Mouse (Mus musculus) small intestine, adult 2 months (tissue): ENCODE results near the gene Ufsp2. TPM values are rescaled to one million over a fixed set of nuclear protein-coding genes. Genes with fewer than 3 reads are reported as not detected.

Experiments used
- H3K27ac ChIP-seq: fragments of 200-500 bp; 2 replicates; pipeline ENCODE4 v1.5.1; 2012; ENCODE audit warnings: low read depth, low read length, control low read depth, inconsistent platforms; ENCODE audit not compliant: insufficient read depth
- H3K27me3 ChIP-seq: fragments of 200-500 bp; 2 replicates; pipeline ENCODE4 v1.6.1; 2012; ENCODE audit warnings: mild to moderate bottlenecking, moderate library complexity, low read length, inconsistent platforms; ENCODE audit not compliant: control insufficient read depth, insufficient read depth
- H3K36me3 ChIP-seq: fragments of 200-500 bp; 2 replicates; pipeline ENCODE4 v1.6.1; 2012; ENCODE audit warnings: mild to moderate bottlenecking, low read length, control low read depth, inconsistent platforms; ENCODE audit not compliant: control insufficient read depth, insufficient read depth
- H3K4me1 ChIP-seq: fragments of 200-500 bp; 2 replicates; pipeline ENCODE4 v1.6.1; 2012; ENCODE audit warnings: low read length, inconsistent platforms, mixed read lengths; ENCODE audit not compliant: control insufficient read depth, insufficient read depth, insufficient read length
- H3K4me3 ChIP-seq: fragments of 200-500 bp; 2 replicates; pipeline ENCODE4 v1.5.1; 2012; ENCODE audit warnings: low read depth, mild to moderate bottlenecking, control low read depth, inconsistent platforms, low read length, moderate library complexity
- CTCF ChIP-seq: fragments of 200-500 bp; IDR thresholded peaks from 2 replicates; pipeline ENCODE4 v1.5.1; 2012; ENCODE audit warnings: low read depth, mild to moderate bottlenecking, control low read depth, inconsistent platforms, low read length, moderate library complexity, mixed read lengths; ENCODE audit not compliant: insufficient replicate concordance, insufficient read length; ENCODE audit errors: extremely low read depth
- POLR2A ChIP-seq: fragments of 200-500 bp; IDR thresholded peaks from 2 replicates; pipeline ENCODE4 v1.6.1; 2012; ENCODE audit warnings: low read depth, mild to moderate bottlenecking, control low read depth, inconsistent platforms, low read length, moderate library complexity
- WGBS: fragments of 180-500 bp; shearing (Covaris S2); methylation state at CpG from one replicate; pipeline ENCODE4 v1.1.7; 2018; 5-methylcytosine and 5-hydroxymethylcytosine counted together
- polyA plus RNA-seq: library from polyadenylated mRNA; depleted of rRNA; stranded (reverse); fragments of >200 nt; gene quantifications from 2 replicates; pipeline ENCODE4 v1.2.3, GENCODE M21; 2012

Ufsp2 gene
- polyA plus RNA-seq, 1 experiment: 5.8 TPM

- WGBS: 30% methylated on average over 11 of the region's 11 CpGs
- Histone ChIP-seq H3K4me1 (peaks cover 3% of the 10 kb centered on the region; the same call in 1 of the 2 replicates), H3K27me3 (no peaks in the 10 kb centered on the region), H3K4me3 (peak overlapping the region; percentile 68), H3K27ac (peak overlapping the region; percentile 1; the same call in 1 of the 2 replicates), H3K36me3 (peaks cover 15% of the 10 kb centered on the region)
- TF ChIP-seq CTCF (no peak), POLR2A (no peak)
Measured at GRCm38 (mm10) chr8:45975837-45976468, 625 bp downstream of the Ufsp2 start.

DNA sequence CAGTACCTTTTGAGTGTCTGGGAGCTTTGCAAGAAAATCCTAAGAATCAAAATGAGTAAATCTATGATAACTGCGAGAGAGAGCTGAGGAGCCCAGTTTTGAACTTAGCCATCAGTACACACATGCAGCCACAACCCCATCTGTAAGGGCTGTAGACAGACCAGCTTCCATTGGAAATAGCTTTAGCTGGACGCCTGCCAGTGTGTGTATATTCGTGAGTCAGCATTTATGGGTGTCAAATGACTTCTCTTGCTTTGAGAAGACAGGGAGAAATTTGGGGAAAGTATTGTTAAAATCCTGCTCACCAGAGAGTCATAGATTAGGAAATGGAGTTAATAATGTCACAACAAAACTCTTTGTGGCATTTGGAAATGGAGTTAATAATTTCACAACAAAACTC, 11.3 kb downstream of the Ufsp2 start:
- H3K36me3 ChIP-seq: peaks cover 46% of the 10 kb centered on the region
- no peak overlapping the region for H3K4me3 ChIP-seq
- WGBS: 52% methylated on average over 3 of the region's 3 CpGs
- H3K27ac ChIP-seq: no peak overlapping the region
- no peak for TF ChIP-seq CTCF
- TF ChIP-seq POLR2A: no peak
- H3K27me3 ChIP-seq: no peaks in the 10 kb centered on the region
- H3K4me1 ChIP-seq: no peaks in the 10 kb centered on the region

- Histone ChIP-seq H3K27me3 (no peaks in the 10 kb centered on the region), H3K4me1 (no peaks in the 10 kb centered on the region), H3K4me3 (no peak overlapping the region), H3K27ac (no peak overlapping the region), H3K36me3 (peaks cover 38% of the 10 kb centered on the region)
- WGBS: 58% methylated on average over 2 of the region's 2 CpGs
- no peak for TF ChIP-seq POLR2A
- TF ChIP-seq CTCF: no peak
Measured at GRCm38 (mm10) chr8:45988189-45988588, 12.9 kb downstream of the Ufsp2 start.

- TF ChIP-seq POLR2A (no peak), CTCF (no peak)
- Histone ChIP-seq H3K4me1 (no peaks in the 10 kb centered on the region), H3K27ac (no peak overlapping the region), H3K4me3 (no peak overlapping the region), H3K36me3 (peaks cover 31% of the 10 kb centered on the region), H3K27me3 (no peaks in the 10 kb centered on the region)
- WGBS: 81% methylated on average over 4 of the region's 4 CpGs
Measured at GRCm38 (mm10) chr8:45990631-45991310, 15.4 kb downstream of the Ufsp2 start.

DNA sequence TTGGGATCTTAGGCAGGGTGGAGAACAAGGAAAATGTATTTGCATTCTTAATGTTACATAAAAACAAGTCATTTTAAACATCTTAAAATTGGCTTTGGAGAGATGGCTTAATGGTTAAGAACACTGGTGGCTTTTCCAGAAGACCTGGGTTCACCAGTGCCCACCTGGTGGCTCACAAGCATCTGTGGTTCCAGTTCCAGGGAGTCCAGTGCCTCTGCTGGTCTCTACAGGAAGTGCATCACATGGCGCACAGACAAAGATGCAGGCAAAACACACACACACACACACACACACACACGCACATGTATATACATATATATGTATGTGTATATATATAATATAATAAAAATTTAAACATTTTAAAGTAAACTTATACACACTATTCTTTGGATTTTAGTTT, 18.8 kb downstream of the Ufsp2 start:
- H3K27me3 ChIP-seq: no peaks in the 10 kb centered on the region
- 96% methylated on average over 2 of the region's 2 CpGs for WGBS
- peaks cover 31% of the 10 kb centered on the region for H3K36me3 ChIP-seq
- TF ChIP-seq CTCF: peak; percentile 39; the same call in 1 of the 2 replicates
- no peak for TF ChIP-seq POLR2A
- H3K4me3 ChIP-seq: no peak overlapping the region
- no peak overlapping the region for H3K27ac ChIP-seq
- peaks cover 1% of the 10 kb centered on the region; the same call in 1 of the 2 replicates for H3K4me1 ChIP-seq

- Histone ChIP-seq H3K27me3 (no peaks in the 10 kb centered on the region), H3K27ac (no peak overlapping the region), H3K36me3 (peaks cover 26% of the 10 kb centered on the region), H3K4me3 (no peak overlapping the region), H3K4me1 (peaks cover 2% of the 10 kb centered on the region; the same call in 1 of the 2 replicates)
- no peak for TF ChIP-seq CTCF
- no peak for TF ChIP-seq POLR2A
- 71% methylated on average over 3 of the region's 3 CpGs for WGBS
Measured at GRCm38 (mm10) chr8:45995576-45995975, 20.2 kb downstream of the Ufsp2 start.

GRCm38 (mm10) chr8:45998228-45998627, 22.9 kb downstream of the Ufsp2 start:
- no peak overlapping the region for H3K27ac ChIP-seq
- no peaks in the 10 kb centered on the region for H3K27me3 ChIP-seq
- peaks cover 2% of the 10 kb centered on the region; the same call in 1 of the 2 replicates for H3K4me1 ChIP-seq
- 81% methylated on average over 2 of the region's 2 CpGs for WGBS
- H3K4me3 ChIP-seq: no peak overlapping the region
- no peak for TF ChIP-seq POLR2A
- no peak for TF ChIP-seq CTCF
- H3K36me3 ChIP-seq: peaks cover 19% of the 10 kb centered on the region

DNA sequence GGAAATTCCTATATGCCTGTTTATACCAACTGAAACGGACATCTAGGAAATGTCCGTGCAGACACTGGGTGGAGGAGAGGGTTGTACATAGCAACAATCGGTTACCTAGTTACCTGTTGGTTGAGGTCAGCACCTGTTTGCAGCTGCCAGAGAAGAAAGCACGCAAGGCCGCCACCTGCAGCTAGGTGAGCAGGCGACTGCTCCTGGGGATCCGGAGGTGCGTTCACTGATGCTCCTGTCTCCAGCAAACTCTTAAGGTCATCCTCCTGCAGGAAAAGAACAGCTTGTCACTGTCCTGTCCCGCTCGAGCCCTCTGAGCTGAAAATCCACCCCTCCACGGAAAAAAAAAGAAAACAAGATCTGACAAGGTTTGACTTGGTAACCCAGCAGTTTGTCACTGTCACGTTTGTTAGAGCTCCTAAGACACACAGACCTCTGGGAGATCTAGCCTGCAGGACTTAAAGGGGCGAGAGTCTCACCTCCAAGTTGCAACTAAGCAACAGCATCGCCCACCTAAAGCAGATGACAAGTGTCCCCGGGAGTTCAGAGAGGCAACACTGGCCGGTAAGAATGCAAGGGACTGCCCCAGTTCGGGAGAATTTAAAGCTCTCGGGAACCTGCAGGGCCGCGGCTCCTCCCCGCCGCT, 23.9 kb downstream of the Ufsp2 start, which contains the start of gene Lrp2bp:
Gene Lrp2bp, plus strand, starts transcription at position 166 of the 646 bp plus-strand sequence.
- Histone ChIP-seq H3K4me1 (peaks cover 2% of the 10 kb centered on the region; the same call in 1 of the 2 replicates), H3K4me3 (peak within 1 kb of the TSS; percentile 76), H3K27me3 (no peaks in the 10 kb centered on the region), H3K27ac (peak within 1 kb of the TSS; percentile 84), H3K36me3 (peaks cover 15% of the 10 kb centered on the region)
- TF ChIP-seq CTCF: peak; percentile 40; the same call in 1 of the 2 replicates
- no peak for TF ChIP-seq POLR2A
- 4% methylated on average over 22 of the region's 22 CpGs for WGBS
